29 mouse cellular contexts compared by ENCODE assay signal in genomic region chr3:30461831-30462230, GRCm38 (mm10).
DNase-seq lines count a peak whose midpoint lies in the region; ATAC-seq and TF ChIP-seq lines count a peak whose summit lies in the region.
"Had no signal": no experiment of that assay in that cellular context is flagged by ENCODE, and none has a peak within 500 bp of the region (broad histone marks: within the 10 kb centered on the region; RNA-seq: fewer than 3 reads in every experiment).

No protein-coding gene starts in this region.

- no peaks in the 10 kb centered on the region for H3K36me3 ChIP-seq in intestine, postnatal 0 days (ENCODE audit: control insufficient read depth, insufficient read depth)
- H3K36me3 ChIP-seq in intestine, embryonic 15.5 days = no peaks in the 10 kb centered on the region
- H3K36me3 ChIP-seq in lung, postnatal 0 days (ENCODE audit: insufficient read depth, low read length) = no peaks in the 10 kb centered on the region
- H3K36me3 ChIP-seq in E14TG2a.4 (ENCODE audit: insufficient read depth, low read length) = no peaks in the 10 kb centered on the region
- H3K36me3 ChIP-seq: heart, embryonic 15.5 days; hindbrain, embryonic 15.5 days; liver, embryonic 12.5 days; neural tube, embryonic 13.5 days had no signal

- TF ChIP-seq EP300 in lung, postnatal 0 days (IDR thresholded peaks at IDR 0.05) = no peak

- H3K4me1 ChIP-seq in intestine, postnatal 0 days (replicated peaks; ENCODE audit: control insufficient read depth, insufficient read depth, low read length) = no peaks in the 10 kb centered on the region
- no peaks in the 10 kb centered on the region for H3K4me1 ChIP-seq in intestine, embryonic 15.5 days (replicated peaks)
- no peaks in the 10 kb centered on the region; the same call in 1 of the 2 replicates for H3K4me1 ChIP-seq in lung, postnatal 0 days (ENCODE audit: insufficient read depth, low read depth, low read length)
- H3K4me1 ChIP-seq in E14TG2a.4 (replicated peaks; ENCODE audit: low read depth, low read length) = peaks cover 36% of the 10 kb centered on the region
- H3K4me1 ChIP-seq: hindbrain, embryonic 15.5 days; liver, embryonic 12.5 days; neural tube, embryonic 13.5 days had no signal

- H3K4me2 ChIP-seq in intestine, postnatal 0 days (replicated peaks; ENCODE audit: low read depth) = no peak overlapping the region
- H3K4me2 ChIP-seq in intestine, embryonic 15.5 days (replicated peaks) = no peak overlapping the region
- no peak overlapping the region for H3K4me2 ChIP-seq in lung, postnatal 0 days (replicated peaks; ENCODE audit: low read depth, low read length)
- H3K4me2 ChIP-seq: heart, embryonic 15.5 days; hindbrain, embryonic 15.5 days; liver, embryonic 12.5 days; neural tube, embryonic 13.5 days had no signal

- H3K9me3 ChIP-seq in intestine, postnatal 0 days (ENCODE audit: control insufficient read depth) = no peaks in the 10 kb centered on the region
- H3K9me3 ChIP-seq in intestine, embryonic 15.5 days = no peaks in the 10 kb centered on the region
- H3K9me3 ChIP-seq in lung, postnatal 0 days (ENCODE audit: low read length) = no peaks in the 10 kb centered on the region
- no peaks in the 10 kb centered on the region for H3K9me3 ChIP-seq in E14TG2a.4 (ENCODE audit: low read length)
- H3K9me3 ChIP-seq: heart, embryonic 15.5 days; hindbrain, embryonic 15.5 days; liver, embryonic 12.5 days; neural tube, embryonic 13.5 days had no signal

- DNase-seq in lung, postnatal 0 days (ENCODE audit: low spot score) = peak; percentile 32
- DNase-seq in lung, postnatal 4 days = no peak
- DNase-seq in adrenal gland, adult 2 months = no peak
- DNase-seq in cerebellum, adult 11 months = no peak
- DNase-seq: adrenal gland, postnatal 14 days; cerebellum, adult 18-20 months; cerebellum, postnatal 10 days; gastrocnemius, postnatal 10 days; heart, postnatal 36 days; kidney, adult 8-10 months; kidney, postnatal 14 days; left cerebral cortex, postnatal 4 days; liver, postnatal 0 days; lung, postnatal 14 days; midbrain, embryonic 14.5 days; right cerebral cortex, postnatal 4 days; thymus, postnatal 4 days had no signal

- 90% methylated on average over 2 of the region's 2 CpGs for WGBS in intestine, postnatal 0 days
- 88% methylated on average over 2 of the region's 2 CpGs for WGBS in intestine, embryonic 15.5 days
- WGBS in lung, postnatal 0 days = 80% methylated on average over 2 of the region's 2 CpGs

- no peaks in the 10 kb centered on the region for H3K27me3 ChIP-seq in intestine, postnatal 0 days (replicated peaks; ENCODE audit: control insufficient read depth, insufficient read depth, low read length)
- no peaks in the 10 kb centered on the region for H3K27me3 ChIP-seq in intestine, embryonic 15.5 days (replicated peaks)
- H3K27me3 ChIP-seq in lung, postnatal 0 days (replicated peaks; ENCODE audit: insufficient read depth, low read length) = no peaks in the 10 kb centered on the region
- peaks cover 9% of the 10 kb centered on the region; the same call in 1 of the 2 replicates for H3K27me3 ChIP-seq in E14TG2a.4 (ENCODE audit: insufficient read depth, low read length)
- H3K27me3 ChIP-seq: hindbrain, embryonic 15.5 days; liver, embryonic 12.5 days; neural tube, embryonic 13.5 days had no signal

- no peak overlapping the region for H3K9ac ChIP-seq in intestine, postnatal 0 days (ENCODE audit: low read depth, low read length)
- no peak overlapping the region for H3K9ac ChIP-seq in intestine, embryonic 15.5 days
- no peak overlapping the region for H3K9ac ChIP-seq in lung, postnatal 0 days (replicated peaks; ENCODE audit: low read depth)
- H3K9ac ChIP-seq: heart, embryonic 15.5 days; hindbrain, embryonic 15.5 days; liver, embryonic 12.5 days; liver, postnatal 0 days; neural tube, embryonic 13.5 days had no signal

- H3K27ac ChIP-seq in intestine, postnatal 0 days (ENCODE audit: low read depth, low read length) = no peak overlapping the region
- H3K27ac ChIP-seq in intestine, embryonic 15.5 days = no peak overlapping the region
- no peak overlapping the region for H3K27ac ChIP-seq in lung, postnatal 0 days (ENCODE audit: low read length)
- H3K27ac ChIP-seq: heart, embryonic 15.5 days; hindbrain, embryonic 15.5 days; liver, embryonic 12.5 days; neural tube, embryonic 13.5 days had no signal

- peak; percentile 33; the same call in 1 of the 2 replicates for TF ChIP-seq CTCF in intestine, postnatal 0 days (IDR thresholded peaks at IDR 0.05; ENCODE audit: low read depth)
- TF ChIP-seq CTCF in lung, postnatal 0 days (IDR thresholded peaks at IDR 0.05) = peak; percentile 57
- peak; percentile 13; the same call in 1 of the 2 replicates for TF ChIP-seq CTCF in E14TG2a.4 (conservative IDR thresholded peaks at IDR 0.05; ENCODE audit: low read length)

- ATAC-seq in intestine, postnatal 0 days = no peak
- no peak for ATAC-seq in intestine, embryonic 15.5 days
- no peak for ATAC-seq in lung, postnatal 0 days
- ATAC-seq in common myeloid progenitor, adult 5-6 weeks (replicated peaks; ENCODE audit: low read depth, poor library complexity, severe bottlenecking) = peak; percentile 69; the same call in 1 of the 2 replicates
- ATAC-seq: CD4-positive, CD25-positive, alpha-beta regulatory T cell, adult 4 months; inflammation-experienced regulatory T-cells, adult 6 months; liver, embryonic 12.5 days; liver, postnatal 0 days had no signal

- H3K4me3 ChIP-seq in intestine, postnatal 0 days (ENCODE audit: low read depth, low read length) = no peak overlapping the region
- H3K4me3 ChIP-seq in intestine, embryonic 15.5 days (replicated peaks) = no peak overlapping the region
- H3K4me3 ChIP-seq in lung, postnatal 0 days (ENCODE audit: low read depth, low read length) = no peak overlapping the region
- no peak overlapping the region for H3K4me3 ChIP-seq in E14TG2a.4 (replicated peaks; ENCODE audit: low read length)
- H3K4me3 ChIP-seq: erythroblast, embryonic 14.5 days; heart, embryonic 15.5 days; hindbrain, embryonic 15.5 days; liver, embryonic 12.5 days; myocyte; neural tube, embryonic 13.5 days had no signal
